Mouse (Mus musculus) kidney, postnatal 25 days (tissue): ENCODE measurements around the gene Astn2.

Source experiments
- DNase-seq, 2 experiments: peaks; one replicate each; pipeline ENCODE4 v3.0.0; 2021; ENCODE audit warnings: mixed read lengths in 2 of 2

The Astn2 gene

DNA sequence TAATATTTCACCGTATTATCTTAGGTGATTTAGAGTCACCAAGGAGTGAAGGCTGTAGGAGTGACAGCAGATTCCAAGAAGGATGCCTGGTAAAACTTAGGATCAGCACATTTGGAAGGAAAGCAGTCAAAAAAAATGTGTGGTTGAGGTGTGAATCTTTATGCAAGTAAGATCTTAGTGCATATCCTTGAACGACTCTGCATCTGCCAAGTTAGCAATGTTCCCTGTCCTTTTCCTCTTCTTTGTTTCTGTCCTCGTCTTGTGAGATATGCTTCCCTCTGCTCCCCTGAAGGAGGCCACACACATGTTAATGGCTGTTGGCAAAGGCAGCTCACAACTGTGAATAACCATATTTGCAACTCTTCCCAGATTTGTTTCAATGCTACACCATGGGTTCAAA, 439.8 kb downstream of the Astn2 start:
- DNase-seq = no peak

DNA sequence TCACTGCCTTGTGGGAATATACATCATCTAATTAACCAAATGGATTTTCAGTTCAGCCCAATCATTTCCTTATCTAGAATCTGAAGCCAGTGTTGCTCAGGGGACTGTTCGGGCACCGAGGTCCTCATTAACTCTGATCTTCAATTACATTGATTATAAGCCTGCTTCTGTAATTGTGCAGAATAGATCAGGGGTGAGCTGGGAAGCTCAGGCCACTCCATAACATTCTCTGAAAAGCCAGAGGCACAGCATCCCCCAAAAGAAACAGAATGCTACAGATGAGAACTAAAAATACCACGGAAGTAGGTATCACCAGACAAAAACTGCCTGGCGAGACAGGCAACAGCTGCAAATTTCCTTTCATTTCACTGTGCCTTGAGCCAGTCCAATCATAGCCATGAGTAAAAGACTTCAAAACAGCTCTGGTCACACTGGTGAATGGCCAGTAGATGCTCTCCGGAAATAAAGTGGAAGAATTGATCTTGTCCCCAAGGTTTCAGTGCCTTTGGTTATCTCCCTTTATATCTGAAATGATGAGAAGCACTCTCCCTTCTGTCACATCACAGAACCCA, 445.1 kb downstream of the Astn2 start:
- no peak for DNase-seq

DNA sequence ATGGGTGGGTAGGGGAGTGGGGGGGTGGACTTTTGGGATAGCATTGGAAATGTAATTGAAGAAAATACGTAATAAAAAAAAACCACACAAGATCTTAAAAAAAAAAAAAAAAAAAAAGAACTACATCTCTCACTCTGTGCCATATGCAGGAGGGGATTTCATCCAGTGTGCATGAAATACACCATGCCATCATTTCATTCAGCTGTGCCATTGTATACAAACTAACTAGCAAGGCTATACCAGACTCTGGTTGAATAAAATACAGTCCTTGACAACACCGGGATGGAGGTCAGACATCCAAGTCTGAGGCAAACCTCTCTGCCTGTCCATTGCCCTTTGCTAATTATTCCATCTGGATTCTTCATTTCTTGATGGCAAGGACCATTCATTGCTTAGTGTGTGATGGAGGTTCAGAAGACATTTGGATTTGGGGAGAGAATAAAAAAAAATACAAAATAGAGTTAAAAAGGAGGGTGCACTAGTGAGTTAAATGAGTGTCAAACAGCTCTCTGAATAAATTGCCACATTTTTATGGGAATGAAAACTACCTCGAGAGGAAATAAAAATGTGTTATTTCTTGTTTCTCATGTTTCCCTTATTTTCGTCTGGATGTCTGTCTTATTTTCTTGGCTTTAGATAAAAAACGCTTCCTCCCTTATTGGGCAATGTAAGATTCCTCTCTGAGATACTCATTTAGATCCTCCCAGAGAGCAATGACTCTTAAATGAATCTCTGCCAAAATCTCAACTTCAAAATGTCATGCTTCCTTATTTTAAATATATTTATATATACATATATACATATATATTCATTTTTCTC, 445.8 kb downstream of the Astn2 start:
- DNase-seq = no peak

DNA sequence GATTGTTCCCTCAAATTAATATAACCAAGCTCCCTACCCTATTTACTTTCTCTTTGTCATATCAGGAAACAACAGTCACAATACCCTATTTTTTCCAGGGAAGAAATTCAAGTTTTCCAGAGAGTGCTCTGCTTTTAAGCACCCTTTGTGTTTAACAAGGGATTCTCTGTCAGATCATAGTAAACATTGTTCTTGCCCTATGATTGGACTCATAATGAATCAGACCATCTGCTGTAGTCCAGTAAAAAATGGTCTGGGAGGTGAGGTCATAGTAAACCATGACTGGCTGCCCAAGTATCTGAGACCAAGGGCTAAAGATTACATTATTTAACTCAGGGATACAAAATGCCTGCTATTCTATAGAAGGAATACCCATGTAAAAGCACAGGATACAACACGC, 452.5 kb downstream of the Astn2 start:
- no peak for DNase-seq

DNA sequence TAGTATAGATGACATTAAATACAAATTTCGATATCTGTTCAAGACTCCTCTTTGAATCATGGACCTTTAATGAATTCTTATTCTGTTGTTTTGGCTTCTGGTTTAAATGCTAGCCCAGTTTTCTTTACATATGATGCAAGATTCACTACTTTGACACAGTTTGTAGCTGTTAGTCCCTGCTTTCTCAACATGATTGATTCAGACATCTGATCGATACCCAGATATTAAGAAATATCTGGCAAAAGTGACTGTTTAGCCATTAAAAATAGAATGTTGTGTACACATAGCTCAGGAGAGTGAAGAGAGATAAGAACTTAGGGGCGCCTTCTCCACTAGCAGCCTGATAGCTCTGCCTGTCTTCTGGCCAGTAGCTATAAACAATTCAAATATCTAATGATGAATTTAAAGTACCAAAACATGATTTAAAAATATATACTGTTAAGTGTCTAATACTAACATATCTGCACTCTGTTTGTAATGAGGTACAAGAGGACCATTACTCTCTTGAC, 457.2 kb downstream of the Astn2 start:
- no peak for DNase-seq

DNA sequence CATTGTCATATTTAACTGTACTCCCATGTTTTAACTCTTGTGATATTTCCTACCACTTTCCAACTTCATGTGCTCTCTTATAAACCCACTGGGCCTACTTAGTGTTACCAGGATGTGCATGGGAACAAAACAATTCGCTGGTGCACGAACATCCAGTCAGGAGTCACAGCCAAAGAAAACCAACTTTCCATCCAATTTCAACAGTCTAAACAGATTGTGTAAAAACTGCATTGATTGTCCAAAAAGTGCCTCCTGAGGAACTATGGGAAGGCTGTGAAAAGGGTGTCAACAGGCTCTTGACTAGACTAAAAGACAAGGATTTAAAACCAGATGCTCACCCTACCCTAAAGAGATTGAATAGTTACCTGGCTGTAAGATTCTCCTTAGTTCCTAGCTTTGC, 458.4 kb downstream of the Astn2 start:
- no peak for DNase-seq

DNA sequence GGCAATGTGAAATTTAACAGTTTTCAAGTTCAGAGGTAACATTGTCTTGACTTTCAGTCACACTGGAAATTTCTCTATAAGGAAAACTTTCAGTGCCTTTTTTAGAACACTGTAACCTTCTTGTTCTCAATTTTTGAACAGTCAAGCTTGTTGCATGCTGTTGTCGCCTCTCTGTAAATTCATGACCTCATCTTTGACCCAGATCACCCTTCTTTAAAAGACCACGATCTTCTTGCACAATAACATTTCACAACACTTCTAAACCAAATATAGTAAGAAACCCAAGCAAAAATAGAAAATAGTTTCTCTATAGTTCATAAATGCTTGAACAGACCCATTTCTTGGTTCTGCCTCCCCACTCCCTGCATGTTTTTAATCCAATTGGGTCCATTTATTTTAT, 473.5 kb downstream of the Astn2 start:
- DNase-seq = no peak

DNA sequence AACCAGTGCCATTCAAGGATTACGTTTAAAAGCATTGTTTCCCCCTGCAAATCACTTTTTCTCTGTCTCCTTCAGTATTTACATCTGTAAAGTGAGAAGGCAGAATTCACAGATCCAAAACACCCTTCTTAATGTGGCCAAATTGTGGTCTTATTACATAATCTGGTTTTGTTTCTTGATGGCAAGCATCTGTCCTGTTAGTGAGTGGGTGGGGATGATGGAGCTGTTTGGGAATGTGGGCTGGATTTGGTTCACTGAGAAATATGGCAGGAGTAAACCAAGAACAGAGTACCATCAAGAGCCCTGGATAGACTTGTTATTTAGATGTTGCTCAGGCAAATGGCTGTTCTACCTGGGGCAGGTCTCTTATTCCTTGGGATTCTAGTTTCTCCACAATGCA, 484.1 kb downstream of the Astn2 start:
- DNase-seq = no peak

DNA sequence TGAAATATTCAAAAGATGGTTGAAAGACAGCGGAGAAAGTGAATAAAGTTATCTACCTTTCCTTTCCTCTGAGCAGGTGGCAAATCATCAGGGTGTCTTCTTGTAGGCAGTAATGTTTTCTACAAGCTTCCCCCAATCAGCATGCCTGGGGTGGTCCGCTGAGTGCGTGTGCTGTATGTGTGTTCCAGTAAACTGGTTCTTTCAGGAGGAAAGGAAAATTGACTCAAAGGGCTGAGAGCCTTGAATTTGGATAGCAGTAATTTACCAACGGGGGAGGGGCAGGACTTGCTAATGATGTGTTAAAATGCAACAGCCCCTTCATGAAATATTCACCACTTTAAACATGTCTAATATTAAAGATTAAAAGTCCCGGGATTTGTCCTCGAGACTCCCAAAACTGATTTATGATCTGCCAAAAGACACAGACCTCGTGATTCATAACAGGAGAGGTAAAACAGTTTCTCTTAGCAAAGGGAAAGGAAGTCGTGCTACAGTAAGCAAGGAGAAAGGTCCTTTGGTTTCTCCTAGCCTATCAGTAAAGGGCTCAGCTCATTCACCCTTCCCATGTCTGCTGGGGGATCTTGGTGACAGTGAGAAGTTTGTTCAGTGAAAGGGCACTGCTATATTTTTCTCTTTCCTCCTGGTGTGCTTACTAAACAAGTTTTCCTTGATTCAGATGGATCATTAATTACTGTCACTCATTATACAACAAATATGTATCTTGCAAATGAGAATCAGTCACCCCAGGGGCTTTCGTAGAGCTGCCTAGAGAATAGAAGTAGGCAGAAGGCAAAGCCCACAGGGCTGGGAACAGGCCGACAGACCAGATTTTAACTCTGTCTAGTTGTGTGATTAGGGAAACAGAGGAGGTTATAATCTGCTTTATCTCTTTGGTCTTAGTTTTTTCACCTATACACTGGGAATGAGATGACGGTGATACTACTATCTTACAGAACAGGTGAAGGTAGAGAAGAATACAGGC, 488.1 kb downstream of the Astn2 start:
- DNase-seq = no peak

DNA sequence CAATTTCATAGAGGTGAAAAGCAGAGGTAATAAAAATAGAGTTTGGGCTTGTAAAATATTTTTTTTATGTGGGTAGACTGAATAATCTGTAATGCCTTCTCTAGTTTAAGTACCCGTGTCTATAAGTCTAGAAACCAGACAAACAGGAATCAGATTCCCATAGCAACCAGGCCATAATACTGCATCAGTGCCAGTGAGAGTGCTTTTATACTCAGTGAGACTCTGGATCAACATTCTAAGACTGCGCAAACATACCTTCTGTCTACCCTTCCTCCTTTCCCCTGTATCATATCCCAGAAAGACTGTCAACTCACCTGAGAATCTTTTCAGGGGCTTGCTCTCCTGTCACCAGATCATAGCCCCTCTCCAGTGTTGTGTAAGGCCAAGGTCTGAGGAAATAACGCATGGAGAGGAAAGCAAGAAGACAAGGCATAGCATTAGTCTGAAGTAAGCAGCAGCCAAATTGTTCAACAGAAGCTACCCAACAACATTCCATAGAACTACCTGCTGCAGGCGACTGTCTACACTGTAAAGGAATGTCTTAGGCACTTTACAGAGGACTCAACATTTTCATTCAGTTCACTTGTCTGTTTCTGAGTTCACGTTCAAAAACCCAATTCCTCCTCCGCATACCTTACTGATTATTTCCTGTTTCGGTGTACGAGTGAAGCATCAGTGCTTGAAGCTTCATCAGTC, 492.0 kb downstream of the Astn2 start:
- no peak for DNase-seq

DNA sequence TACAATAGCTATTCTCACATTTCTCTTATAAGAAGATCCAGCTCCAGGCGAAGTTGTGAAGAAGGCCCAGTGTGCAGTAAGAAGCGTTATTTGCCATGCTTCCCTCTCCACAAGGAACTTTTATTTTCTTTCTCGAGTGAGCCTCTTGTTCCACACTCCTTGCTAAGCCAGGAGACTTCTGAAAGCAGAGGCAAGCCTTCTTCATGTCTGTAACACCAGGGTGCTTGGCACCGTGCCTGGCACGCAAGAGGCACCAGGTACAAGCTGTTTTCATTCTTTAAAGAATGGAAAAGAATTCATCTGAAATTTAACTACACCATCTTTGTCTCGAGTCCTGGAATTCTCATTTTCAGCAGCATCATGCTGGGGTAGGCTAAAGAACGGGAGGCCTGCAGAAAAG, 496.8 kb downstream of the Astn2 start:
- DNase-seq = no peak

DNA sequence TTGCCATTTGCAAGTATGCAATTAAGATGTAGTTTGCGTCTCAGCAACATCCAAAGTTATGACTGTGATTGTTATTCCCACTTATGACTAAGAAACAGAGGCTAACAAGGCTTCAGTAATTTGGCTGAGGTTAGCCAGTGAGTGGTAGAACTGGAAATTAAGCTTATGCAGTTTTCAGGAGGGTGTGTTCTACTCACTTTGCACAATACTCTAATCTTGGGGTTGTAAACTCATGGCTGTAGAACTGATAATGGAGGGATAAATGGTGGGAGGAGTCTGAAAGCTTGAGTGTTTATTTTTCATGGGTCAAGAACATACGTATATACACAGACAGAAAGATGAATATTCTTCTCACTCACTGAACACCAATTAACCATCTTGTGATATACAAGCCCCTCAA, 499.4 kb downstream of the Astn2 start:
- no peak for DNase-seq

DNA sequence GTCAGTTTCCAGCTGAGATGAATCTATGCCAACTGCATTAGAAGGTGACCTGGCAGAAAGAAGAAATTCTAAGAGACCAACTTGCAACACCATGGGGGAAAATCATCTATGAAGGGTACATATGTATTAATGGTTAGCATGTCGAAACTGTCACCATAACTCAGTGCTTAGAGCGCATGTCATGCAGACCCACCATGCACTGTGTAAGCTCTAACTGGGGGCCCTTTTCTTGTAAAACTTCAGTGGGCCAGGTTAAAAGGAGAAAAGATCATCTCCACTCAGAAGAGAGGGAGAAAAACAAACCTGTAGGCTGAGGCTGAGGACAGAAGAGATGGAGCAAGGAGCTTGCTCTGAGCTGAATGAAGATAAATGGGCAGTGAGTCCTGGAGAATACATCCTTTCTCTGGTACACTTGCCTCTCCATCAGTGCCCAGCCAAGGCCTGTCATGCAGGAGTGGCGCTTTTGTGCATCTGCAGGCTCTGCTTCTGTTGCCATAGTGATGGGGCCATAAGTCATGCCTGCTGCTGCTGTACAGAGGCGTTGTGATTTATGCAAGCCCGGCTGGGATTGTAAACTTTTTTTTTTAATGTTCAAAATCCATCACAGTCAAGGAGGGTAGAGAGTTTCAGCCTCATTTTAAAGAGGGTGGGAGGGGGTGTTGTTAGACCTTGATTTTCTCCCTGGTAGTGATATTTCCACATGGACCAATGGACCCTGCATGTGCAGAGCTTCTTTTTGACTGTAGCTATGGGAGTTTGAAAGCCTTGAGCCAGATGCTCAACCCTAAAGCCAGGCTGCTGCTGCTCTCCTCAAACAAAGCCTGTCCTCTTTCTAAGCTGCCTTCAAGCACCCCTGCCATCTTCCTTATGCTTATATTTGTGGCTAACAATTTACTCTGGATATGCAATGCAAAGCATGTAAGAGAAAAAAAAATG, 508.1 kb downstream of the Astn2 start:
- no peak for DNase-seq

DNA sequence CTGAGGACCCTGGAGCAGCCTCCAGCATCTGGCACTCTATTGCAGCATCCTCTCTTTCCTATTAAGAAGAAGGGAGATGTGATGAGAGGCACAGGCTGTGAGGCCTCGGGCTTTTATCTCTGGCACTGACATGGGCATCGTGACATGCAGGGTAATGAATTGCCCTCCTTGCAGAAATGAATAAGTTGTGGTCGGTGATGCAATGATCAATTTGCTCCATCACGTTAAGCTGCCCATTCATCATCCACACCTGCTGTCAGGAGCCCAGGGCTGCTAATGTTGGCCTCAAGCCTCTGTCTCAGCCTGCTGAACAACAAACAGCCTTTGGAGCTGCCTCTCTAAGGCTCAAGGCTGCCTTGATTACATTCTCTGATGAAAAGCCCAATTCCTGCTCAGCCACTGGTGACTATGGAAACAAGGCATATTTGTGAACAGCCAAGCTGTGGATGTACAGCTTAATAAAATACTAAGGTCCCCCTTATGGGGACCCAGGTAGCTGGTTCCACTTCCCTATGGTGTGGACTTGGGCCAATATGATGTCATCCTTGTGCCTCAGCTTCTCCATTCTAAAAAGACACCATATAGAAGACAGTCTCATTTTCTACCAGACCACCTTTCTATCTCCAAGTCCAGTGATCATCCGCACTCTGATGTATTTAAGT, 515.9 kb downstream of the Astn2 start:
- DNase-seq = peak in 1 of 2 experiments; percentile 25

DNA sequence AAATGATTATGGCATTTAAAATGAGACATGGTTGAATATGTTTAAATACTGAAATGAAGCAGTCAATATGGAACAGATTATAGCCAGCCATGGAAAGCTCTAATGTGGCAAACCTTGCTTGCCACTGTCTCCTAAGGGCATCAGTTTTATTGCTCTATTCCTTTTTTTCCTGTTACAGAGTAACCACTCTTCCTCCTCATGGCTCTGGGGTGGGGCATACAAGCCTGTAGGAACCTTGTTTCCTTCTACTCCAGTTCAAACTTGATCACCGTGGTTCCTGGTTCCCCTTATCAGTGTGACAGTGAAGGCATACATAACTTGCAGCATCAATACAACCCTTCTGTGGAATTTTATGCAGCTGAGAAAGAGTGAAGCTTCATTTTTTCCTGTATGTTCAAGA, 517.5 kb downstream of the Astn2 start:
- no peak for DNase-seq

DNA sequence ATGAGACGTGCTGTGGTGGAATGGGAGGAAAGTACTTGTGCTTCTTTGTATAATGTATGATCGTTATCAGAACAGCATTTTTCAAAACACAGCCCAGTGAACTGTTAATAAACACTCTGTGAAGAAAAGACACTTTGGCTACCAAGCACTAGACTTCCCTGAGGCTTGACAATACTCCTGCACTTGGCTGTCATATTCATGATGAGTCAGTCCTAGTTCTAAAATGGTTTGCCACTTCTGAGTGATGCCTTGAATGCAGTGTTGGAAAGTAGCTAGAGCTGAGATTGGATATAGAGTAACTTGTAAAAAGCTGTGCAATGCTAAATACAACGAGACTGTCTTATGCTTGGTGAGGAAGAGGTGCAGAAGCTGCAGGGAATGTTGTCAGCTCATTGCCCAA, 518.5 kb downstream of the Astn2 start:
- no peak for DNase-seq

DNA sequence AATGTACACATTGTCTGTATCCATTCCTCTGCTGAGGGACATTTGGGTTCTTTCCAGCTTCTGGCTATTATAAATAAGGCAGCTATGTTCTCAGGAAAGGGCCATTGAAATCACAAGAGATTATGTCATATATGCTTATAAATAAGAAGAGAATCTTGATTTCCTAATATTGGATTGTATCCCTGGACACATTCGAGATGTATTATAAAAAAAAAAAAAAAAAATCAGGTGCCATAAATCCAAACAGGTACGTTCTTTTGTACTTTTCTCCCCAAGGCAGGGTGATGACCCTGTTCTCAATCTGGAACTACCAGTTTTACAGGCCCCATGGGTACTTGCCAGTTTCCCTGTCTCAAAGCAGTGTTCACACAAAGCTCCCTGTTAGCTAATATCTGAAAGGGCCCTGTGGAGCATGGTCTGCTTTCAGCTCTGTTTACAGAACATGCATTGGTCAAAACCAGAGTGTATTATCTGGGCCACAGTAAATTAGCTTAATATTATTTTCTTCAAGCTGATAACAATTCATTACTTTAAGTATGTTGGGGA, 530.1 kb downstream of the Astn2 start:
- DNase-seq = no peak

DNA sequence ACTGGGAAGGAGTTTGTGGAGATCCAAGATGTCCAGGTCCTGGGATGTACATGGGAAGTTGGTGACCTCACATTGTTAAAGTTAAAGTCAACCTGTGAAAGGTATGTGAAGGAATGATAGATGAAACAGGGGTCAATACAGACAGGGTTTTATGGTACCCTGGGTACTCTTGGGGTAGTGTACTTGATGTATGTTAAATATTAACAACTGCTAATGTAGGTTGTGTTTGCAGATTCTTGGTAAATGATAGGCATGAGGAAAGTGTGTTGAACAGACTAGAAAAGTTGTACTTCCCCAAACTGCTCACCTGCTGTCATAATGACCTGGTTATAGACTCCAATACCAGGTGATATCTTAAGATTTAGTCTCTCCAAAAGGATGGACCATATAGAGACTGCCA, 539.9 kb downstream of the Astn2 start:
- DNase-seq = no peak

DNA sequence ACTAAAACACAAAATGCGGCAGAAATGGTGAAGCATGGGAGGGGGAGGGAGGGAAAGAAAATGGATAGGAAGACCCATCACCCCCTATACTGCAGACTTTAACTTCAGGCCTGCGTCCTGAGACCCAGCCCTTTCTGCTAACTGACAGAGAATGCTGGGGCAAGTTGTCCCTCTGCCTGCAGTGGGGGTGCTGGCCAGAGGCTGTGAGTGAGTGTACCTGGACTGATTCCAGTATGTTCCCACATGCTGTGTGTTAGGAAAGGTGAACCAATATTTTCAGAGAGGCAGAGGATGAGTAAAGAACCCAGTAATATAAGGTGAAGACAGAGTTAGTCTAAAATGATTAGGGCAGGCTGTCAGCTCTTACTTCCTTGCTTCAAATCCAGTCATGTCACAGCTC, 561.2 kb downstream of the Astn2 start:
- no peak for DNase-seq

DNA sequence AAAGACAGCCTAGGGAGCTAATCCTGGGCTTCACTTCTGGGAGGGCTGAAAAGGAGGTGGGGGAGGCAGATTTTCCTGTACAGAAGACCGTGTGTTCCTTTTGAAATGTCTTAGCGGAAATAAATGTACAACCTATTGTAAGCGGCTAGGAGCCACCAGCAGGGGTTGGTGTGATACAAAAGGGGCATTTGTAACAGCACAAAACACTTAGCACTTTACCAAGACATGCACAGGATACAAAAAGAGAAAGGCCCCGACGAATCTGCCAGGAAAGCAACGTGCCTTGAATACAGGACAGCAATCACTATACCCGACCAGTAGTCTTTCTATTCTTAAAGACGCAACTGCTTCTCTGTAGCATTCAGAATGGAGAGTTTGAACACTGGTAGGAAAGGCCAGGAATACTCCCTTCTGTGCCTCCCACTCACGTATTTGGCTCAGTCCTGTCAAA, 564.8 kb downstream of the Astn2 start:
- no peak for DNase-seq

DNA sequence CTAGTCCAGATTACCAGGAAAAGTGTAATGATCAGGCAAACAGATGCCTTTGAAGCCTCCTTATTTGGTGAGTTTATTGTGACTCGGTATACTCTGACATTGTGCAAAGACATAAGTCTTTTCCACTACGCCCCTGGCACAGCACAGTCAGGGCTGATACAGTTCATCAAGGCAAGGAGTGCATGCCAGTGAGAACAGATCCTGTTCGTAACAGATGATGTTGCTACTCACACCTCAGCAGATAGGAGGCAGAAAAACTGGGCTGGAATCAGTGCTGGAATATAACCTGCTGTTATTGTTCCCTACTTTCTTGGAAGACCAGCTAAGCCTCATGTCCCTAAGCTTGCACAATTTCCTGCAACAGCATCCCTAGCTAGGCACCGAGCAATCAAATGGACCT, 565.6 kb downstream of the Astn2 start:
- no peak for DNase-seq
